Mouse (Mus musculus) midbrain, embryonic 14.5 days (tissue): Measurements from ENCODE around the gene Sptbn1. TPM values are rescaled to one million over a fixed set of nuclear protein-coding genes. Genes with fewer than 3 reads are reported as not detected.

Experiments
- ATAC-seq: fragments of 200-750 bp; cut with Nextera tagmentation; 2 replicates; pipeline ENCODE4 v1.8.0; 2017; ENCODE audit warnings: moderate number of reproducible peaks, moderate library complexity; ENCODE audit not compliant: low FRiP score, low TSS enrichment
- DNase-seq: peaks from one replicate; pipeline ENCODE4 v3.0.0-alpha.2; 2015
- H3K27ac ChIP-seq: fragments of 300-500 bp; sonication (generic); replicated peaks from 2 replicates; pipeline ENCODE4 v1.5.1; 2014; ENCODE audit warnings: mild to moderate bottlenecking, low read depth, low read length, moderate library complexity
- H3K27me3 ChIP-seq: fragments of 300-500 bp; sonication (generic); 2 replicates; pipeline ENCODE4 v1.6.1; 2014; ENCODE audit warnings: low read length, control low read depth, mixed read lengths; ENCODE audit not compliant: control insufficient read depth, insufficient read depth
- H3K36me3 ChIP-seq: fragments of 300-500 bp; sonication (generic); 2 replicates; pipeline ENCODE4 v1.6.1; 2014; ENCODE audit warnings: low read length, control low read depth; ENCODE audit not compliant: control insufficient read depth, insufficient read depth
- H3K4me1 ChIP-seq: fragments of 300-500 bp; sonication (generic); 2 replicates; pipeline ENCODE4 v1.6.1; 2014; ENCODE audit warnings: mild to moderate bottlenecking, antibody characterized with exemption, low read length, control low read depth; ENCODE audit not compliant: control insufficient read depth, insufficient read depth
- H3K4me2 ChIP-seq: fragments of 300-500 bp; sonication (generic); 2 replicates; pipeline ENCODE4 v1.6.1; 2014; ENCODE audit warnings: mild to moderate bottlenecking, low read length, moderate library complexity
- H3K4me3 ChIP-seq: fragments of 300-500 bp; sonication (generic); replicated peaks from 2 replicates; pipeline ENCODE4 v1.5.1; 2014; ENCODE audit warnings: low read depth, low read length
- H3K9ac ChIP-seq: fragments of 300-500 bp; sonication (generic); replicated peaks from 2 replicates; pipeline ENCODE4 v1.6.1; 2014; ENCODE audit warnings: mild to moderate bottlenecking, low read length, moderate library complexity
- H3K9me3 ChIP-seq: fragments of 300-500 bp; sonication (generic); 2 replicates; pipeline ENCODE4 v1.6.1; 2016; ENCODE audit warnings: low read length, control low read depth, mixed read lengths; ENCODE audit not compliant: control insufficient read depth
- WGBS: fragments of 180-500 bp; shearing (Covaris S2); extraction: QIAGEN DNeasy Blood & Tissue Kit; methylation state at CpG from one replicate; pipeline ENCODE4 v1.1.7; 2014; 5-methylcytosine and 5-hydroxymethylcytosine counted together
- polyA plus RNA-seq: library from polyadenylated mRNA; unstranded; fragments of >200 nt; fragmentation: Nextera tagmentation; extraction: Ambion mirVana; gene quantifications from 2 replicates; pipeline ENCODE4 v1.2.1, GENCODE M21; 2014

Sptbn1 gene
- polyA plus RNA-seq, 1 experiment from 2014 or later = 181 TPM

DNA sequence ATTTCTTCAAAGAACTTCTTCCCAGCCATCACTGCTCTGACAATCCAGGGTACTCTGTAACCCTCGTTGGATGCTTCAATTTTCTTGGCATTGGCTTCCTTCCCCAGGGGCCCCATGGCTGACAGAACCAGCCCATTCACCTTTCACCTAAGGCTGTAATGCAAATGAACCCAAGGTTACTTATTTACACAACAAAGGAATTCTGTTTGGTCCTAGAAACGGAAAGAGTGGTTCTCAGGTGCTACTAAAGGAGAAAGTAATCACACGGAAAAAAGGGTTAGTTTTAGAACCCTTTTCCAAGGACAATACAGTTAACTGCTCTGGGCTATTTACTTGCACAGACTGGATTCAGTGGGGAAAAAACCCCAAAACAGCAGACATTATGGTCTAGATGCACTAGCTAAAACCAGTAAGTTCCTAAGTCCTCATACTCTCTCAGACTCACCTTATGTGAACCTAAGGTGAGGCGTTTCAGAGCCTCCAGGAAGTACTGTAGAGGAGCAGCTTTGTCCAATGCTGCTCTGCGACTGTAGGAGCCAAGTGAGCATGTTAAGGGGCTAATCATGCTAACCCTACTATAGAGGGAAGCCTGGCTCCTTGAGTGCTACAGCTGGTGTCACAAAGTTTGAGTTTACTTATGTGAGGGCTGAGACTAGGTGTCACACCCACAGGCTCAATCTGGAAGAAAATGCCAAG is 90.7 kb downstream of the Sptbn1 start:
- no peaks in the 10 kb centered on the region for H3K4me1 ChIP-seq
- H3K36me3 ChIP-seq = no peaks in the 10 kb centered on the region
- no peak overlapping the region for H3K4me2 ChIP-seq
- no peaks in the 10 kb centered on the region for H3K9me3 ChIP-seq
- H3K4me3 ChIP-seq = no peak overlapping the region
- no peak overlapping the region for H3K27ac ChIP-seq
- no peak overlapping the region for H3K9ac ChIP-seq
- ATAC-seq = no peak
- DNase-seq = no peak
- H3K27me3 ChIP-seq = no peaks in the 10 kb centered on the region
- WGBS = 36% methylated on average over 5 of the region's 5 CpGs

GRCm38 (mm10) chr11:30176111-30176510 is 91.9 kb downstream of the Sptbn1 start:
- ATAC-seq = no peak
- Histone ChIP-seq H3K4me2 (no peak overlapping the region), H3K36me3 (no peaks in the 10 kb centered on the region), H3K27me3 (no peaks in the 10 kb centered on the region), H3K9me3 (no peaks in the 10 kb centered on the region), H3K4me3 (no peak overlapping the region), H3K4me1 (no peaks in the 10 kb centered on the region), H3K27ac (no peak overlapping the region), H3K9ac (no peak overlapping the region)
- no peak for DNase-seq
- WGBS = 78% methylated on average over 3 of the region's 3 CpGs

- Histone ChIP-seq H3K27me3 (no peaks in the 10 kb centered on the region), H3K4me2 (no peak overlapping the region), H3K9me3 (no peaks in the 10 kb centered on the region), H3K9ac (no peak overlapping the region), H3K4me3 (no peak overlapping the region), H3K36me3 (no peaks in the 10 kb centered on the region), H3K4me1 (no peaks in the 10 kb centered on the region), H3K27ac (no peak overlapping the region)
- ATAC-seq (no peak), DNase-seq (no peak)
- WGBS = 91% methylated on average over 1 of the region's 1 CpGs
Measured at GRCm38 (mm10) chr11:30175623-30176022, 92.4 kb downstream of the Sptbn1 start.

GRCm38 (mm10) chr11:30171586-30172178 is 96.3 kb downstream of the Sptbn1 start:
- no peaks in the 10 kb centered on the region for H3K36me3 ChIP-seq
- 91% methylated on average over 4 of the region's 4 CpGs for WGBS
- H3K4me1 ChIP-seq = no peaks in the 10 kb centered on the region
- no peak for ATAC-seq
- H3K4me3 ChIP-seq = no peak overlapping the region
- no peak overlapping the region for H3K9ac ChIP-seq
- no peaks in the 10 kb centered on the region for H3K27me3 ChIP-seq
- H3K9me3 ChIP-seq = no peaks in the 10 kb centered on the region
- H3K4me2 ChIP-seq = no peak overlapping the region
- H3K27ac ChIP-seq = no peak overlapping the region
- DNase-seq = no peak

GRCm38 (mm10) chr11:30171184-30171583 is 96.8 kb downstream of the Sptbn1 start:
- Histone ChIP-seq H3K9ac (no peak overlapping the region), H3K4me3 (no peak overlapping the region), H3K36me3 (no peaks in the 10 kb centered on the region), H3K4me1 (no peaks in the 10 kb centered on the region), H3K27me3 (no peaks in the 10 kb centered on the region), H3K27ac (no peak overlapping the region), H3K4me2 (no peak overlapping the region), H3K9me3 (no peaks in the 10 kb centered on the region)
- no peak for DNase-seq
- 96% methylated on average over 5 of the region's 5 CpGs for WGBS
- no peak for ATAC-seq

DNA sequence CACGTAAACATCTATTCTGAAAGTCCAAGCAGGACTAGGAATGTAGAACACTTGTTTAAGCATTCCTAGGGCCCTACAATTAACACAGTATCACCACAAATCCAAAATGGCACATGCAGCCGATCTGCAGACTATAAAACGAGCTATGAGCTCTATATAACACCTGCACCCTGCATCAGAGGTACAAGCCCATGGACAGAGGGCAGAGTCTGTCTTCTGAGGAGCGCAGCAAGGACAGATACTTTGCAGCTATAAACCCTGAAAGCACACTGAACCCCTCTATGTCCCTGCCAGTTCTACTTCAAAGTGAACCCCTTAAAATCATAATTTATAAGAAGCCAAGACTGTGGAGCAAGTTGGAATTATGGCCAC is 101.4 kb downstream of the Sptbn1 start:
- Histone ChIP-seq H3K9ac (no peak overlapping the region), H3K4me2 (no peak overlapping the region)
- no peak for ATAC-seq

GRCm38 (mm10) chr11:30165861-30166550 is 102.0 kb downstream of the Sptbn1 start:
- WGBS = 70% methylated on average over 5 of the region's 5 CpGs
- H3K27me3 ChIP-seq = no peaks in the 10 kb centered on the region
- H3K9me3 ChIP-seq = no peaks in the 10 kb centered on the region
- 0 out of 2 replicates have a peak, but pooled peaks cover 7% of the 10 kb centered on the region for H3K4me1 ChIP-seq
- no peak overlapping the region for H3K27ac ChIP-seq
- ATAC-seq (no peak), DNase-seq (no peak)
- H3K36me3 ChIP-seq = no peaks in the 10 kb centered on the region
- no peak overlapping the region for H3K4me2 ChIP-seq
- H3K9ac ChIP-seq = no peak overlapping the region
- H3K4me3 ChIP-seq = no peak overlapping the region

More for the DNA sequence above, 101.4 kb downstream of the Sptbn1 start:
- H3K27ac ChIP-seq = no peak overlapping the region
- H3K27me3 ChIP-seq = no peaks in the 10 kb centered on the region
- no peaks in the 10 kb centered on the region for H3K9me3 ChIP-seq
- no peaks in the 10 kb centered on the region for H3K36me3 ChIP-seq
- no peak for DNase-seq
- 0 out of 2 replicates have a peak, but pooled peaks cover 3% of the 10 kb centered on the region for H3K4me1 ChIP-seq
- no peak overlapping the region for H3K4me3 ChIP-seq
- WGBS = 88% methylated on average over 4 of the region's 4 CpGs

- WGBS = 77% methylated on average over 5 of the region's 5 CpGs
- Histone ChIP-seq H3K4me3 (no peak overlapping the region), H3K27me3 (no peaks in the 10 kb centered on the region), H3K9me3 (no peaks in the 10 kb centered on the region), H3K4me1 (0 out of 2 replicates have a peak, but pooled peaks cover 7% of the 10 kb centered on the region), H3K9ac (no peak overlapping the region), H3K27ac (no peak overlapping the region), H3K36me3 (no peaks in the 10 kb centered on the region), H3K4me2 (no peak overlapping the region)
- DNase-seq (no peak), ATAC-seq (no peak)
Measured at GRCm38 (mm10) chr11:30164515-30165214, 103.3 kb downstream of the Sptbn1 start.
